Mouse (Mus musculus): ENCODE measurements around the gene Eri3. TPM values are rescaled to one million over a fixed set of nuclear protein-coding genes. Genes with fewer than 3 reads are reported as not detected.
A peak's percentile ranks its signal among the peaks of the same experiment; 100 is the strongest.

Eri3 gene
- polyA plus RNA-seq, 1 experiment, result 194 TPM

DNA sequence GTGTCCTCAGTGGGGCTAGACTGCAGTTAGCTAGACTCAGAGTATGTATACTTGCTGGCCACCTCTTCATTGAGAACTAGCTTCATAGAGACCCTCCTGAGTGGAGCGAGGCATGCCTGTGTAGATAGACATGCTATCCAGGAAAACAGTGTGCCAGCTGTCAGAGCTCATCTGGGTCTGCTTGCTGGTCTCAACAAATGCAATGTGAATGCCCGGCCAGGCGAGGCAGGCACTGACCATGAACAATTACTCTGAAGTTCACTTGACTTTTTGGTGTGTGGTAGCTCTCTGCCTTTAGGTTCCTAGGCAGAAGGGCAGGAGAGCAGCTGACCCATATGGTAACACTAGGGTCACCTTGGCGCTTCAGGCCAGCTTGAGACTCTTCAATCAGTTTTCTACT, 66.4 kb downstream of the Eri3 start:
- no peak for DNase-seq (ENCODE audit: extremely low spot score in 1 of 2, low spot score in 1 of 2)

DNA sequence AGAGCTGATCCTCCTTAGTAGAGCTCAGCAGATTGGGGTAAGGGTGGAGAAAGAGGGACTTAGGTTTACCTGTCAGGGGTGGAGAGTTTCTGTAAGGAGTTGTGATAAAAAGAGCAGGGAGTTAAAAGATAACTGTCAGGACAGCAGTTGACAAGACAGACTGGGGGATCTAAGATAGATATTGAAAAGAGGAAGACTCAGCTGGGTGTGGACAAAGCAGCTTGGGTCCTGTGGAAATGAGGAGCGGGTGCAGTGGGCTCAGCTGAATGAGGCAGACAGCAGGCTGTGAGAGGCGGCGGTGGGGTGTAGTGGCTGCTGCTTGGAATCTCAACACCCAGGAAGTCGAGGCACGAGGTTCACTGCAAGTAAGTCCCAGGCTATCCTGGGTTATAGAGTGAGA, 72.1 kb downstream of the Eri3 start:
- no peak for DNase-seq (ENCODE audit: extremely low spot score in 1 of 2, low spot score in 1 of 2)

GRCm38 (mm10) chr4:117623025-117623424, 72.9 kb downstream of the Eri3 start:
- DNase-seq (ENCODE audit: extremely low spot score in 1 of 2, low spot score in 1 of 2), result no peak

DNA sequence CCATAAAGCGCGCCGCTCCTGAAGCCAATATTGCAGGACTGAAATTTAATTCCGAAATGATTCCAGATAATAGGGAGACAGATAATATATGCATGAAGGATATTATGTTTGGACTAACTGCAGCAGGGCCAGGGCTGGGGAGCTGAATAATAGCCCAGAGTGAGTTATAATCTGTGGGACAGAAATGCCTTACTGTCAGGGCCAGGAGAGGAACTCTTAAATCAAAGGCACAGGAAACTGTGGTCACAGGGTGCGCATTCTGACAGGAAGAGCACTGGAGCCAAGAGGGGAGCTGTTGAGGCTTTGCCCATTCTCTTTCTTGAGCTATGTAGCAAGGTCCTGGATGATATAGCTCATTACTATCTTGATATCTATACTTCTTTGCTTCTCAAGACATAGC, 74.5 kb downstream of the Eri3 start:
- DNase-seq (ENCODE audit: extremely low spot score in 1 of 2, low spot score in 1 of 2), result no peak

DNA sequence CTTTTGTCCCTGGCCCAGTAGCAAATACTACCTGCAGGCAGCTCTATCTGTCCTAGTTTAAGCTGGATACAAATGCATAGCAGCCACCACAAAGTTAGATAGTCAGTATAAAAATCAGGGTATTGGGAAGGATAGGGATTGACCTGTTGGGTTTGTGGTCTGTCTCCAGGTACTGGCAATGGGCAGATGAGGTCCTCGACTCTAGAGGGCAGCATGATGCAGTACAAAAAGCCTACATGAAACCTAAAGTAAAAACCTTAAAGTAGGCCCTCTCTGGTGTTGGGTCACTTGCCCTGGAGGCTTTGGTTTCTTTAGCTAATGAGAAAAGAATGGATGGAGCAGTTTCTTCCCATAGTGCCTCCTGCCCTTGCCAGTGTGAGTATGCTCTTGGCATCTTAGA, 78.3 kb downstream of the Eri3 start:
- DNase-seq (ENCODE audit: extremely low spot score in 1 of 2, low spot score in 1 of 2), result no peak

GRCm38 (mm10) chr4:117630053-117630670, 80.0 kb downstream of the Eri3 start:
- DNase-seq (ENCODE audit: extremely low spot score in 1 of 2, low spot score in 1 of 2), result no peak

DNA sequence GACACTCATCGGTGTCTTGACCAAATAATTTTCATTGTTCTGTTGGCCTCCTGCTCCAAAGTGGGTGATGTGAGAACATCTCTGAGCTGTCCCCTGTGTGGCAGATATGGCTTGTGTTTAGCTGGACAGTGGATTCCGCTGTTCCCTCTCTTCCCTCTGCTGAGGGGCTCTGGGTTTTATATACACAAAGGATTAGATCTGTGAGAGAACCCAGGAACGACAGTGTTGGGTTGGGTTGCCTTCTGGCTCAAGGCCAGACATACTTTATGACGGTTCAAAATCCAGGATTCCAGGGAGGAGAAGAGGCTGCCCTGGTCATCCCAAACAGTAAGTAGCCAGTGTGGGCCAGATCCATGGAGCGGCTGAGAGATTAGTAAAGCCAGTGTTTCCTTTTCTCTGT, 83.4 kb downstream of the Eri3 start:
- no peak for DNase-seq (ENCODE audit: extremely low spot score in 1 of 2, low spot score in 1 of 2)

GRCm38 (mm10) chr4:117634642-117635041, 84.5 kb downstream of the Eri3 start:
- no peak for DNase-seq (ENCODE audit: extremely low spot score in 1 of 2, low spot score in 1 of 2)

GRCm38 (mm10) chr4:117636152-117636551, 86.0 kb downstream of the Eri3 start:
- DNase-seq (ENCODE audit: extremely low spot score in 1 of 2, low spot score in 1 of 2), result no peak

DNA sequence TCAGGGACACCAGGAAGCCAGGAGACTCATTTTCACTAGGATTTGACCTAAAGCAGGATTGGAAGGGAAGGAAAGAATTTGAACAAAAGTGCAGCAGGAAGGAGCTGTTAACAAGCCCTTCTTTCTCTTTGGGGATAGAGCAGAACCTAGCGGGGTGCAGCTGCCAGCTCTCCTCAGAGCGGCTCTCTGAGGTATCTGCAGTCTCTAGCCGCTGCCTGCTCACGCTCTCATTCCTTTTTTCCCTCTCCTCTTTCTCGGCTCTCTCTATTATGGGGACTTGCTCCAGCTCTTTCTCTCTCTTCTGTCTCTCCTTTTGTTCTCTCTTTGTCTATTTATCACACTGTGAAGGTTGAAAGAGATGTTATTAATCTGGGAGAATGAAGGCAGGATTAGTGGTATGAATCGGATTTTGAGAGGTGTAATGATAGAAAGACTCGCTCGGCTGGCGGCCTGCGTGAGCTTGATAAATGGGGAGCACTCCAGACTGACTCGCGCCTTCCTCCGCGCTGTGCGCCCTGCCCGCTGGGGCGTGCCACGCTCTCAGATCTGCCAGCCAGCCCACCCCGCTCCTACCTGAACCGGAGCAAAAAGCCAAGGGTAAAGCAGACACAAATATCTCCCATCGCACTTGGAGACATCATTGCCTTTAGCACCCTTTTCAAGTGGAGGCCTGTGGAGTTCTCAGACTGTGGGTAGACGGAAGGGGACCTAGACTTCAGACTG, 86.9 kb downstream of the Eri3 start:
- no peak for DNase-seq (ENCODE audit: extremely low spot score in 1 of 2, low spot score in 1 of 2)

DNA sequence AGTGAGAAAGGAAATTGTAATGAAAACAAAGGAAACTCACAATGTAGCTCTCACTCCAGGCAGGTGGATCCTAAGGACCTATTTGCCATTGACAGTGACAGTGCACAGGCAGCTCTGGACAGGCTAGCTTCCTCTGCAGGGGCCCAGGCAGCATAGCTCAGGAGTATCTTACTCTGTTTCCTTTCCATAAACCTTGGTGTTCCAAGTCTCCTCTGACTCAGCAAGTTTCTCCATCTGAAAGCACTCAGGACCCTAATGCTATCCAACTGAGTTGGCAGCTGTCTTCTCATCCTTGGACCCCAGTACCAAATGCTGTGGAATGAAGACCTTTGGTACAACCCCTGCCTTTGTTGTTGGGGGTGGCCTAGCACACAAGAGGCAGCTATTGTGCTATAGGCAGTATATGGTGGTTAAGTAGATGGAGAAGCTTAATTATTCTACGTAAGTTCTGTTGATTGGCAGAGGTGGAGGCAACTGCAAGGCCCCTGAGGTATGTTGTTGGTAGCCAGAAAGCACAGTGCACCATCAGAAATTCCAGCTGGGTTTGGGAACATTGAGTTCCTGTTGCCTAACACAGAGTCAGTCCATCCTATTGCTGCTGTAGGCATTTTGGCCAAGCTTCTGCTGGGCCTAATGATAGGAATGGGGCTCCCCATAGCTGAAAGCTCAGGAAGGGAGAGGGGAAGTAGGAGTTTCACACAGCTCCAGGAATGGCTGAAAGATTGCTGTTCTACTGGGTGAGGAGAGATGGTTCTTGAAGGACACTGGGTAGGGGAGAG, 90.9 kb downstream of the Eri3 start:
- DNase-seq (ENCODE audit: extremely low spot score in 1 of 2, low spot score in 1 of 2), result no peak

GRCm38 (mm10) chr4:117641804-117642203, 91.6 kb downstream of the Eri3 start:
- no peak for DNase-seq (ENCODE audit: extremely low spot score in 1 of 2, low spot score in 1 of 2)

DNA sequence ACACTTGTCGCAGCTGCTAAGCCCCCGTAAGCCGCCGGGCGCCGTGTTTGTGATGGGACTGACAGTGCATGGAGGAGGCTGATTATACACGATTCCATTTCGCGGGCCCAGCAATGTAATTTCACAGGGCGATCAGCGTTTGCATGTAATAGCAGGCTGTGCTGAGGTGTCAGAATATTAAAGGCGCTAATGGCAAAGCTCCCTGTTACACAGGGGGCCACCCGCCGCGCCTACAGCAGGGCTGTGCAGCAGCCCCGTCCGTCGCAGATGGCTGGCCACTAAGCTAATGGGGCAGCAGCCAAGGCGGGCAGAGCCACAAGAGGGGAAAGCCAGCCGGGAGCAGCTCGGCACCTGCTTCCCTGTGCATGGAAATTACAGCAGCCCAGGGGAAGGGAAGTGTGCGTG, 94.9 kb downstream of the Eri3 start:
- no peak for DNase-seq (ENCODE audit: extremely low spot score in 1 of 2, low spot score in 1 of 2)

- no peak for DNase-seq (ENCODE audit: extremely low spot score in 1 of 2, low spot score in 1 of 2)
Measured at GRCm38 (mm10) chr4:117645859-117646258, 95.7 kb downstream of the Eri3 start.

DNA sequence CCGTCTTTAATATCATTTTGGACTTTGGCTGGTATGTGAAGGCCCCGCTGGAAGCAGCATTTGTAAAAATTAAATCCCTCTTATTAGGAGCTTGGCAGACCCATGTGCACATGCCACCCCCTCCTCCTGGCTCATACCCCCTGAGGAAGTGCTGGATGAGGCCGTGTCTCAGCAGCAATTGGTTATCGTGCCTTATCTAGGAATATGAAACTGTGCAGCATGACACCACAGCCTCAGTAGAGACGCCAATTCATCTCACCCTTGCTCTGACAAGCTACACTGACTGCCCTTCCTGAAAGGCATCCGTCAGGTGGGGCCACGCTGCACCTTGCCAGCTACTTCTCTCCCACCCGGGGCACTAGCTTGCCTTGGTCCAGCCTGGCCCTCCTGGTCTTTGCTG, 96.3 kb downstream of the Eri3 start:
- DNase-seq (ENCODE audit: extremely low spot score in 1 of 2, low spot score in 1 of 2), result no peak

- no peak for DNase-seq (ENCODE audit: extremely low spot score in 1 of 2, low spot score in 1 of 2)
Measured at GRCm38 (mm10) chr4:117646926-117647755, 97.0 kb downstream of the Eri3 start.

DNA sequence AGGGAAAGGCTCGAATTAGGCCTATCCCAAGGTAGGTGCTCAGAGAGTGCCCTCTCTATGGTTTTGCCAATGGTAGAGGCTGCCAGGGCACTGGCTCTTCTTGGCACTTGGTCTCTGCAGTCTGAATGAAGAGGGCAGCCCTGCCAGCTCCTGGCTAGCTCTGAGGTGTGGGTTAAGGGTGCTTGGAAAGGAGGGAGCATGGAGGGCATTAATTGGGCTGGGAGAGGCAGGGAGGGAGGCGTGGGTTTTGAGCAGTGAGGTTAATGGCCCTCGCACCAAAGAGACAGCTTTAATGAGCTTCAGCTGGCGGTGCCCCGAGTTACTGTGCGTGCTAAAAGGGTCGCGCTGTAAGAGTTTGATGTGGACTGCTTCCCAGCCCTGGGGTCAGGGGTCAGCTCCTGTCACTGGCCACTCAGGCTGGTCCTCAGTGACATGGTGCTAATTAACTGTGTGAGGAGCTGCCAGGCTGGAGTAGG, 101.5 kb downstream of the Eri3 start:
- DNase-seq (ENCODE audit: extremely low spot score in 1 of 2, low spot score in 1 of 2), result peak in 1 of 2 experiments; percentile 59

GRCm38 (mm10) chr4:117652727-117653126, 102.6 kb downstream of the Eri3 start:
- DNase-seq (ENCODE audit: extremely low spot score in 1 of 2, low spot score in 1 of 2), result no peak

GRCm38 (mm10) chr4:117654016-117654702, 104.0 kb downstream of the Eri3 start:
- no peak for DNase-seq (ENCODE audit: extremely low spot score in 1 of 2, low spot score in 1 of 2)

All from frontal cortex, adult 2 months (tissue).